Mouse (Mus musculus) kidney, adult 11 months (tissue): Measurements from ENCODE around the gene Pcsk2.
A peak's percentile ranks its signal among the peaks of the same experiment; 100 is the strongest.

ENCODE experiments used
- DNase-seq: peaks from one replicate; pipeline ENCODE4 v3.0.0; 2022

Pcsk2 gene

DNA sequence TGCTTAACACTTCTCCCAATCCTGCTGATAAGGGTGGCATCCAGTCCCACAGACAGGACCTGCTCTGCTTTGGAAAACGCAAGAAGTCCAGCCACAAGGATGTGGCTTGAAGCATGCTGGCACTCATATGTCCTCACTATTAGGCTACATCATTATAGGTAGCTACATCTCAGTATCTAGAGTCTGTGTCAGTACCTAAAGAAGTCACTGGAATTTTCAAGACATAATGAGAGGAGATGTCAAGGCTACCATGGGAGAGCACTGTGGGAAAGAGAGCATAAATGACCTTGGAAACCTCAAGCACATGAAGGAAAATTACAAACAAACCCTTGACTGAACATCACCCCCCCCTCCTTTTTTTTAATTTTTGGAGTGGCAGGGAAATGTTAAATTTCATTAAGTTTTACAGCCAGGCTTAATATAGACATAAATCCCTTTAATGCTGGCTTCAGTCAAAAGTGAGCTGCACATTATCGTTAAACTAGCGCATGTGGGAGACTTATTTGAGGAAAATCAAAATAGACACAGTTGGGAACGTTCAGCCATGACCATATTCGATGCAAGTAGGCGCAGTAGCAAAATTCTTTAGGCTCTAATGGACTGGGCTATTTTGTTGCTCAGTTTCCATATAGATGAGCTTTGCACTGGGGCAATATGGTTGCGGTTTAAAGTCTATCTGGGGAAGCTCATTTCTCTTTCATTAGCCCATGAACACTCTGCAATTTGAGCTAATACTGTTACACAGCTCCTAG, 193.7 kb downstream of the Pcsk2 start:
- DNase-seq, result no peak

DNA sequence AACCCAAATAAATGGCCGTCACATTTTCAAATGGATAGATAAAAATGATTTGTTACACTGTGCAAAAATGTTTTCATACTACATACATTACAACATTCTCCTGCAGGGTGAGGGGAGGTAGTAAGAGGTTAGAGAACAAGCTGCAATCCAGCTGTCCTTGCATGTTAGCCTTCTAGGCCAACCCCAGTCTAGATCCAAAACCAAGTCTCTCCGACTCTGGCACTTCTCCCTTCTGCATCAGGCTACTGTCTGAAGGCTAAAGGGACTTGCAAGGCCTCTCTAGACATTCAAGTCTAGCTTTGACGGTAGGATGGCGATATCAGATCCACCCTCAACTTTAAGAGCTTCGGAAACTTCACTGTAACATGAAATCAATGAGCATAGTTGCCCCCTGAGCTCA, 196.5 kb downstream of the Pcsk2 start:
- no peak for DNase-seq

DNA sequence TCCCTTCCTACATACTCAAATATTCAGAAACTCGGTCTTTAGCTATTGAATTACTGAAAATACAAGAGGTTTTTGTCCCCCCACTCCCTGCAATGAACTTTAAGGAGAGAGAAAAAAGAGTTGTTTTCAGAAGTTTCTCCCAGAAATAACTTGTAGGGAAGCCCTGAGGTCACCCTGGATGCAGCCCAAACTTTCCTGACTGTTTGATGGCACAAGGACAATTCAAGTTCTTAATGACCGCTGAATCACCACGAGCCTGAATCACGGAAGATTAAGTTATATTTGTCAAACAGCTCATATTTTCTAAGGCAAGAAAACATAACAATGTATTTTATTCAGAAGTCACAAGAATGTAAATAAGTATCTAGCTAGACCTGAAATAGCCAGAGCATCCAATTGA, 197.1 kb downstream of the Pcsk2 start:
- DNase-seq, result no peak

DNA sequence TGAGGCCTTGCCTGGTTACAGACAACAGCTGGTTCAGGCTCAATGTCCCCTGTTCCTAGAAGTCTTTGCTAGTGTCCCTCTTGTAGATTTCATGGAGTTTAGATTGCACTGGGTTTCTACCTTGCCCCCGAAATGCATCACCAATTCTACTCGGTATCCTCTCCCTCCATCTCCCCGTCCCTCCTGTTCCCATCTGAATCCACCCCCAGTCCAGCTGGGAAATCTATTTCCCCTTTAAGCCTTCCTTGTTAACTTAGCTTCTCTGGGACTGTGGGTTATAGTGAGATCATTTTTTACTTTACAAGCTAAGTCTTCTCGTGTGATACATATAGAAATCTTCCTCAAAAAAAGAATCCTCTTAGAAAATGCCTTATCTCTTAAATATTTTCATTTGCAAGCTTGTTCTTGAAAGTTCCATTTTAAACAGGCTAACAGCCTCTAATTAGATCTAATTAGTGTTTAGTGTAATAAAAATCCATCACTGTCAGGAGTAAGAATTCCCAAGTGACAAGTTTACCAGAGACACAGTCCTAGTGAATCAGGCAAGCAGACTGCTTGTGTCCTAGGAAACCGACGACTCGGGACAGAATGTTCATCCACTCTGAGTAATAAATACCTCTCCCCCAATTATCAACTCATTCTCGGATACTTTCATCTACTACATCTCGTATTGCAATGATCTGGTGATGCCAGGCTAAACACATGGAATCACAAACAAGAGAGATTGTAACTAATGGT, 206.3 kb downstream of the Pcsk2 start:
- DNase-seq, result no peak

DNA sequence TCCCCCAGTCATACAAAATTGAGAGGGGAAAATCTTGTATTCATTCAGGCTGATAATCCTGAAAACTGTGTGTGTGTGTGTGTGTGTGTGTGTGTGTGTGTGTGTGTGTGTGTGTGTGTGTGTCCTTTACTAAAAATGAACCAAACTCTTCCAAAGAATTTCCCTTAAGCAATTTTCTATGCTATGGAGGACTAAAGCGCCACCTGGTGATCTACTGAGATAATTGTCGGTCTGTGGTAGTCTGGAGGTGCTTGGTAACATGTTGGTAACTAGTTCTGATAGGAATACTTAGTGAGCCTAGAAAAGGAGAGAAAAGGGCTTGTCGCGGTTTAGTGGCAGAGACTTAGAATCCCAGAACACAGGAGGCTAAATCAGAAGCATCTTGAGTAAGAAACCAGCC, 230.5 kb downstream of the Pcsk2 start:
- DNase-seq, result no peak

DNA sequence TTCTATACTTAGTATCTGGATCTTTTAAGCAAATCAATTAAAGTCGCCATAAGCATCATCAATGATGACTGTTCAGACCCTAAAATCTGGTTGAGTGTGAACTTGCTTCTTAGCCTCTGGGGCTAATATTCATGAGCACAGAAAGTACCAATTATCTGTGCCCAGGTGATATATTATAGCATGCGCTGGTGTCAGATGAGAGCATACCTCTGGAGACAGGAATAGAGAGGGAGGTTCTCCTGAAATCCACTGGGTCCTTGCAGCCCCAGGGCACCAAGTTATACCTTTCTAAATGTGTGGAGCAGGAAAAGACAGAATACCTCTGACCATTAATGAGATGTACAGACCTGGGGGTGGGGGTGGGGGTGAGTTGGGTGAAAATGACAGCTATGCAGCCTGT, 234.4 kb downstream of the Pcsk2 start:
- DNase-seq, result no peak

DNA sequence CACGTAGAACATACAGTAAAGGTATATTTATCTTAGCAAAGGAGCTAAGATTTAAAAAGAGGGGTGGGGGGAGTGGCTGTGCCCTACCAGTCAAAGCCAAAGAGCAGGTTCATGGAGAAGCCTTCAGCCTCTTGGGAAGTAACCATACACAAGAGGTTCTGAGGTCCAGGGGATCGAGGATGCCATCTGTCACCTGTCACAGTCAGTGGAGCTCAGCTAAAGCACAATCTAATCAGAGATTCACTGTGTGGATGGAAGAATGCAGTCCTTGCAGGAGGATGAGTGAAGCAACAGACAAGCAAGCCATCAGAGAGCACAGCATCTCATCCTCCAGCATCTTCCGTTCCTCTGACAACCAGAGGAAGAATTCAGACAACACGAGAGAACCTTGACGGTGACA, 244.0 kb downstream of the Pcsk2 start:
- no peak for DNase-seq

DNA sequence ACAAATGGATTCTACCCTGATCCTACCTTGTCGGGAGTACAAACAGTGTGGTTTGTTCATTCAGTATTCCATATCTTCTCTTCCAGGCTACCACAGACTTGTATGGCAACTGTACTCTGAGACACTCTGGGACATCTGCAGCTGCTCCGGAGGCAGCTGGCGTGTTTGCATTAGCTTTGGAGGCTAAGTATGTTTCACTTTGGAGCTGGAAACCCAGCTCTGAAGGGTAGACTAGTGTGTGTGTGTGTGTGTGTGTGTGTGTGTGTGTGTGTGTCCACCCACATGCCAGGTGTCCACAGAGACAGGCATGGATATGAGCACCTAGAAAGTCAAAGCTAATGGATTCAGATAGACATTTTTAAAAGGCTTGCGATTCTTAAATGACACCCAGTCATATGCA, 249.9 kb downstream of the Pcsk2 start:
- no peak for DNase-seq

DNA sequence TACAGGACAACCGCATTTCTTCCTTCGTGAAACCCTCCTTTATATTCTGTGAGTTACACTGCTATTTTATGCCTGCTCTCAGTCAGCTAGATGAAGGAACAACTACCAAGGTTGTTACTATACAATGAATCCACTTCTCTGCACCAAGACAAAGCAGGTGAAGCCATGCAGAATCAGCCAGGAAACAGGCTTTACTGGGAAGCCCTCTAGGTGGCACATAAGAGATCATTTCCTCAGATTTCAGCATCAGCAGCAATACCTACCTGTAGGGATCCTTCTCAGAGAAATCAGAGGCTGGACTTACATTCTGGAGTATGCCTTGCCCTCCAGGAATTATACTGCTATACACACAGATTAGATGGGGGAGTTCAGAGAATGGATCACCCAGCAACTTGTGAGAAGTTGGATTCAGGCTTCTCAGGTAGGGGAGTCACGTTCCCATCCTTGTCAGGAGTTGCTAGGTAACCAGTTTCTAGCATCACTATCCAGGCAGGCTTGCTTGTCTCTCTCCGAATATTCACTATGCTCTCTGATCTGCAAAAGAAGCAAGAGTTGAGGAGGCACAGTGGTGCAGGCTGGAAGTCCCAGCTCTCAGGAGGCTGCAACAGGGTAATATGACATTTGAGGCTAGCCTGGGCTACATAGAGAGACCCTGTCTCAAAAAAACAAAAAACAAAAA, 250.5 kb downstream of the Pcsk2 start:
- DNase-seq, result no peak

DNA sequence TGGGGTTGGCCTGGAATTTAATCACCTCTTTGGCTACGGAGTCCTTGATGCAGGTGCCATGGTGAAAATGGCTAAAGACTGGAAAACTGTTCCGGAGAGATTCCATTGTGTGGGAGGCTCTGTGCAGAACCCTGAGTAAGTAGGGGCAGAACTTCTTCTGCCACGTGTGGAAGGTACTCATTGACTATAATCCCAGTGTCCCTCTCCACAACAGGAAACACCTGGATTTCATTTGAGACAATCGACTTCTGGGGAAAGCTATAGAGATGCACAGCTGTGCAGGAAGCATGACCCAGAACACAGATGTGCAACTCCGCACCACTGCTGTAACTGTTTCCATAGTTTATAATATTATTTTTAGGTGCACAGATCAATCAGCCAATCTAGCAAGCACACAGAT, 255.1 kb downstream of the Pcsk2 start:
- no peak for DNase-seq

DNA sequence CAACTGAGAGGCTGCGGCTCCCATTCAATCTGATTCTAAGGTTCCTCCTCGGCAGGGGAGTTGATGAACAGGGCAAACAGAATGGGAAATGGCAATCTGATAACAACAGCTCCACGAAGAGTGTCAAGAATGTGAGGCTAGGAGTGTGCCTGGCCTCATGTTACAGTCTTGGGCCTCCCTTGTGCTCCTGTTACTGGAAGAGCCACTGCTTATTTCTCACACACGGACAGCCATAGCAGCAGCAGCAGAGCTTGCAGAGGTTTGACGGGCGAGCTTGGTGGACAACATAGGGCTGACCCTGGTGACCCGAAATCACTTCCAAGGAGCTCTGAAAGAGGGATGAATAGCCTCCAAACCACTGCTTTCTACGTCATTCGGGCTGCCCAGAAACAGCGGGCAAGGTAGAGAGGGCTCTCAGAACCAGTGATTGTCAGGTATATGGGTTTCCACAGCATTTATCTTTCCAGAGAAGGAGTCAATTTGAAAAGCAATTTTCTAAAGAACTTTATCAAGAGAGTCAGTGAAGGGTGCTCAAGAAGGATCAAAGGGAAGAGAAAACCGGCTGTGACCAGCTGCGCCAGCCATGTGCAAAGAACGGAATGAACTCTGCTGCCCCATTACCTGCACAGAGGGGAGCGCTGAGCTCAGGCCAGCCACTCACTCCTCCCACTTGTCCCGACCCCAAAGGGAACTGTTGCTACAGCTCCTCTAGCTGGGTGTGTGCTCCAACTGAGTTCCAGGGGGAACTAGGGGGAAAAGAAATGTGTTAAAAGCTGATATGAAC, 260.4 kb downstream of the Pcsk2 start:
- peak; percentile 17 for DNase-seq

DNA sequence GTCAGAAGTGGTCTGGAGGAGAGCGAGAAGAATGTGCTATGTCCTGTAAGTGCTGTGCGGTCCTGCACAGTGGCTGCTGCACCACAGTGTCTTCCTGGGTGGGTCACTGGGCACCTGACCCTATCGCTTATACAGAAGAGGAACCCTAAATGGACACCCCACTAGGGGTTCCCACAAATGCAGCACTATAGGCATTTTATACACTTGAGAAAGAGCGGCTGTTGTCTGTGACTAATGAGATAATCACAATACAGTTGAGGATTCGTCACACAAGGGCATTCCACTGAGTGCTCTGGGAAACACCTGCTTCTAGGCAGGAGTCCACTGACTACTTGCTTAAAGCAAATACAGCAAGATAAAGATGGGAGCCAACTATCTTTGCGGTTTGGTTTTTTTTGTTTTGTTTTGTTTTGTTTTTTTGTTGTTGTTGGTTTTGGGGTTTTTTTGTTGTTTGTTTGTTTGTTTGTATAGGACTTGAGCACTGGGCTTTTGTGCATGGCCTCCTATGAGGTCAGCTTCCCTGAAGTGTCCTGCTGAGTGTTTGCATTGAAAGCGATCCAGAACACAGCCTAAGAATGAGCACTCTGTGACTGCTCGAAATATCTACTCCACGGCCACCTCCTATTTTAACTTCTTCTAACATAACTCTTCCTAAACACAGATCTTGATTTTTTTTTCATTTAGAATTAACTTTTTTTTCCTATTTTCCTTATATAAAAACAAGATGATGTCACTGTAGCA, 261.1 kb downstream of the Pcsk2 start:
- no peak for DNase-seq

DNA sequence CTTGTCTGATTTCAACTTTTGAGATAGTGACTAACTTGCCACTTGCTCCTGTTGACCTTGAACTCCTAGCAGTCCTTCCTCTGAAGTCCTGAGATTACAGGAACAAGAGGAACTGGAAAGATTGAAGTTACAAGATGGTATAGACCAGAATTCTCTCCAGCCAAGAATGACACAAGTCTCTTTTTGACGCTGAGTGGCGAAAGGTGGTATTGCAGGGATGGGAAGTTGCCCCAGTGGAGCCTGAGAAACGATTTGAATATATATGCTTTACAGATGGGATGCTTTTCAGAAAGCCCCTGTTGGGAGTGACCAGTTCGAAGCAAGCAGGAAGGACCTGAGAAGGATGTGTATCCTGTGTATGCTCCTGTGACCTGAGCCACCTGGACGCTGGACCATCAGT, 262.8 kb downstream of the Pcsk2 start:
- DNase-seq, result no peak

DNA sequence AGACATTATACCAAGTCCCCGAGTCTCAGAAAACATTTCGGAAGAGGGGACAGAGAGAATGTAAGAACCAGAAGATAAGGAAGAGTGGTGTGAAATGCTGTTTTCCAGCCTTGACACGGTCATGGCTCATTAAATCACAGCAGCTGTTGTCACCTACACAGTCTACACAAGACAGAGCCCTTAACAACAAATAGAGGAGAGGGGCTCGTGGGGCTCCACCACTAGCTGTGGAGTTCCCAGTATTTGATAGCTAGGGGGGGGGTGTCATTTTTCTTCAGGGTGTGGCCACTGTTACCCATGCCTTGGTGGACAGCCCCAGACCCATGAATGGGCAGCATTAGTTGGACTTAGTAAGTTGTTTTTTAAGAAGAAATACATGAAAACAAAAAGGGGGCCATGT, 266.3 kb downstream of the Pcsk2 start:
- DNase-seq, result no peak

DNA sequence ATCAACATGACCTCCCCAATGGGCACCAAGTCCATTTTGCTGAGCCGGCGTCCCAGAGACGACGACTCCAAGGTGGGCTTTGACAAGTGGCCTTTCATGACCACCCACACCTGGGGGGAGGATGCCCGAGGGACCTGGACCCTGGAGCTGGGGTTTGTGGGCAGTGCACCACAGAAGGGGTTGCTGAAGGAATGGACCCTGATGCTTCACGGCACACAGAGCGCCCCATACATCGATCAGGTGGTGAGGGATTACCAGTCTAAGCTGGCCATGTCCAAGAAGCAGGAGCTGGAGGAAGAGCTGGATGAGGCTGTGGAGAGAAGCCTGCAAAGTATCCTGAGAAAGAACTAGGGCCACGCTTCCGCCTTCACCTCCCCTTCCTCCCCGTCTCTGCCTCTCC, 267.5 kb downstream of the Pcsk2 start:
- no peak for DNase-seq

DNA sequence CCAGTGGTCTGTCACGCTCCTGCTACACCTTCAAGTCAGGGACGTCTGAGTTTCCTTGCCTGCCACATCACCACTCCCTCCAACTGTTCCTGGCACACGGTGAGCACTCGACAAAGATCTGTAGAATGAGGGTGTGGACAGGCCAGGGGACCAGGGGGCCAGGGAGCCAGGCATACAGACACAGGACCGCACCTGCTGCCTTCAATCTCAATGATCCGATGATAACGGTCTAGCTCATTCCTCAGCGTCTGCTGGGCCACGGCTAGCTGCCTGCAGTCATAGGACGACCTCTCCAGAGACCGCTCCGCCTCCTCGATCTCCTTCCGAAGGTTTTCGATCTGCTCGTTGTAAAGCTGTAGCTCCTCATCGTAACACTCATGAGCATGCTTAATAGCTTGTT, 285.7 kb downstream of the Pcsk2 start:
- no peak for DNase-seq

DNA sequence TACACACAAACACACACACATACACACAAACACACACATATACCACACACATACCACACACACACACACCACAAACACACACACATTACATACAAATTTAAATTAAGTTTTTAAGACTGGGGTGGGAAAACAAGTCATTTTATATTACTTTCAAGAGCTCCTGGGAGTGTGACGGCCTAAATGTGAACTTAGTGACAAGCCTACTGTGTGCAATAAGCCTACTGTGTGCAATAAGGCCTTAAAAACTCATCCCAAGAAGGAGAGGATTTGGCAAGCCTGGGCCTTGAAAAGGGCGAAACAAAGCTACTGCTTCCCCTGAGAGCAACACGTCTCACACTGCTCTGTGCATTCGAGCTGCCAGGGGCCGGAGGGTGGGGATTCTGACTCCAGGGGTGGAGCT, 286.8 kb downstream of the Pcsk2 start:
- DNase-seq, result no peak

DNA sequence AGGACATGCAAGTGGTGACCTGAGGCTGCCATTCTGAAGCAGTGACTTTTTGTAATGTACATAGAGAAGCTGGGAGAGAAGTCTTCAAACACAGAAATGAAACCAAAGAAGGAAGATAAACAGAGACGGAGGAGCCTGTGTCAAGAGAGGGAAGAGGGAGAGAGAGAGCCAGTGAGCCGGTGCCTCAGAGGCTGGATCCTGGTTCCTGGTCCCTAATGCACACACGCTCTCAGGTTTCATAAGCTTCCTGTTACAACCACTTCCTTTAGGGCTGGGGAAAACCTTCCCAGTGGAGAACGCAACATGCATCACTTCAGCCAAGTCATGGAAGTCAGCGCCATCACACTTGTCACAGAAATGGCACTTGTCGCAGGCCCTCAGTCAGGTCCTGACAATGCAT, 288.1 kb downstream of the Pcsk2 start:
- no peak for DNase-seq

DNA sequence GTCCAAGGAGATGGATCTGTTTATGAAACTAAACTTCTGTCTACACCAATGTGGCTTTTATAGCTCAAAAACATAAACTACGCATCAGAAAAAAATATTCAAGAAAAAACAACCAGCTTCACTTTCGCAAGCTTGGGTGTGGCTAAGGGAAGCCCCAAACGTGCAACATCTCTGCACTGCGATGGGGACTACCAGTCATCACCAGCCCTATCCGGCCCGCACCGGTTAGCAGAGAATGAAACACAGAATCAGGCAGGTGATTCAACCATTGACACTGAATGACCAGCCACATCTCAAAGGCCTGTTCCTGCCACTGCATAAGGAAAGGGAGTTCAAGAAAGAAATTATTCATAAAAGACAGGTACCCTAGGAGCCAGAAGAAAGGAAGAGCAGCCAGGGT, 289.9 kb downstream of the Pcsk2 start:
- no peak for DNase-seq

DNA sequence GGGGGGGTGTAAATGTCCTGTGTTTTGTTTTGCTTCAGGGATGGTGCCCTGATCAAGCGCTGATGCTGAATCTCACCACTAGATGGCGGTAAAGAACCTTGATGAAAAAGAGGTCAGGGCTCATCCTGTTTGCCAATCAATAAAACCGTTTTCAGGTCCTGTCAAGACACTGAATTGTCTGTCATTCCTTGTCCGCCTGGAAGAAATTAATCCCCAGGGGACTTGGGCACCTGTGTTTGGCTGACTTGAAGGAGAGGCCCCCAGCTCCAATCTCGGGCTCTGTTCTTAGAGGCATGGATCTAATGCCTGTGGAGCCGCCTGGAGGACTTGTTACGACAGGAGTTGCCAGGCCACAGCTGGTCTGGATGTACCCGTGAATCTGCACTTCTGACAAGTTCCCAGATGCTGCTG, 291.3 kb downstream of the Pcsk2 start:
- DNase-seq, result peak; percentile 62

DNA sequence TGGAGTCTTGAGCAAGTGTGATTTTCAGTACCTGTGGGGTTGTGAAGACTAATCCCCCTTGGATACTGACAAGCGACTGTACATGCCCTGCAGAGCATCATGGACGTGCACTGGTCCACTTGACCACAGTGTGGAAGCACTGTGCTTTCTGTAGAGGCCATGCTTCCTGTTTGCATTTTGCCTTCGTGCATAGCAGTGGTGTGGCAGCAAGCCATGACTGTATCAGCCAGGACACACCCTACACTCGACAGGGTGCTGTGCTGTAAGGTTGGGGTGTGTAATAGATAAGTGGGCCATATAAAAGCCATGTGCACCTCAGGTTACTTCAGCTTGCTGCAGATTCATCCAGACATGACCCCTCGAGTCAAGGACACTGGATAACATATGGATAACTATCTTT, 292.7 kb downstream of the Pcsk2 start:
- no peak for DNase-seq

DNA sequence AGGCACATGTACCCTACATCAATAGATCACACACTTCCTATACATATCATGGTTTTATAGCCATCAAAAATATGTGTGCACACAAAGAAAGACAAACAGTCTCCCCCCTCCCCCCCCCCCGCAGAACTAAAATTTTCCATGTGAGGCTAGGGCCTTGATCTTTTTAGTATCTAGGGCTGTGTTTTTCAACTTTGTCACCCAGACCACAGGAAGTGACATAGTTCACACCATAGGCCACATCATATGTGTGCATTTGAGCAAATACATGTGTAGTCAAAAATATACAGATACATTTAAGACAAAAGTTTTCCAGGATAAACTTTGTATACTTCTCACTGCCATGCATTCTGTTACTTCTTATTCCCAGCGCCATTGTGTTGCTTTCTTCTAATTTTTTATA, 293.5 kb downstream of the Pcsk2 start:
- no peak for DNase-seq

DNA sequence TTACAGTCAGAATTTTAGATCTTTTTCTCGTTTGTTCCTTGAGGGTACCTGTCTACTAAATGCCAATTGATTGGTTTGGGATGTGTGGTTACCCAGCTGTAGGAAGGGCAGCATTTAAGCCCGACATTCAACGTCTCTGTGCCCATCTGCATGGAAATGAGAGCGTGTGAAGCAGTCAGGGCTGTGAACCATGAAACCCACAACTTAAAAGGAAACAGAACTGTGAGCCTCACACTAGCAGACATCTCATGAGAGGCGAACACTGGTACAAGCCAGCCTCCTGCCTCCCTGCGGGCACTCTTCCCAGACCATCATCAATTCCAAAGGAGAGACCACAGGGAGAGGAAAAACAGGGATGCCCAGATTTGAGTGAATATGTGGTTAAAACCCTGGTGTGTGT, 294.9 kb downstream of the Pcsk2 start:
- DNase-seq, result no peak
